Mouse (Mus musculus) limb, embryonic 11.5 days (tissue): ENCODE measurements at regions not wholly inside any gene's neighbourhood (a gene's known extent, or its start where the extent isn't known, plus 50 kb on each side); places are given as distances from the start of the nearest gene placed in this dataset.

Source experiments
- ATAC-seq: fragments of 200-750 bp; cut with Nextera tagmentation; 2 replicates; pipeline ENCODE4 v1.8.0; 2017; ENCODE audit warnings: low read depth; ENCODE audit not compliant: insufficient number of reproducible peaks, low FRiP score, low TSS enrichment
- DNase-seq: peaks from one replicate; pipeline ENCODE4 v3.0.0-alpha.2; 2015; ENCODE audit warnings: low spot score
- H3K27ac ChIP-seq: fragments of 300-500 bp; sonication (generic); replicated peaks from 2 replicates; pipeline ENCODE4 v1.5.1; 2014; ENCODE audit warnings: low read depth, mild to moderate bottlenecking, low read length
- H3K27me3 ChIP-seq: fragments of 300-500 bp; sonication (generic); 2 replicates; pipeline ENCODE4 v1.6.1; 2014; ENCODE audit warnings: mild to moderate bottlenecking, low read length, mixed read lengths; ENCODE audit not compliant: control insufficient read depth, insufficient read depth
- H3K36me3 ChIP-seq: fragments of 300-500 bp; sonication (generic); 2 replicates; pipeline ENCODE4 v1.6.1; 2014; ENCODE audit warnings: mild to moderate bottlenecking, low read length, moderate library complexity, mixed read lengths; ENCODE audit not compliant: control insufficient read depth, insufficient read depth
- H3K4me1 ChIP-seq: fragments of 300-500 bp; sonication (generic); 2 replicates; pipeline ENCODE4 v1.6.1; 2014; ENCODE audit warnings: low read length, mixed read lengths; ENCODE audit not compliant: control insufficient read depth, insufficient read depth
- H3K4me2 ChIP-seq: fragments of 300-500 bp; sonication (generic); 2 replicates; pipeline ENCODE4 v1.6.1; 2014; ENCODE audit warnings: low read depth, mild to moderate bottlenecking, moderate library complexity; ENCODE audit not compliant: severe bottlenecking
- H3K4me3 ChIP-seq: fragments of 300-500 bp; sonication (generic); 2 replicates; pipeline ENCODE4 v1.5.1; 2014; ENCODE audit warnings: low read depth, low read length
- H3K9ac ChIP-seq: fragments of 300-500 bp; sonication (generic); 2 replicates; pipeline ENCODE4 v1.6.1; 2014; ENCODE audit warnings: mild to moderate bottlenecking, low read length
- H3K9me3 ChIP-seq: fragments of 300-500 bp; sonication (generic); 2 replicates; pipeline ENCODE4 v1.6.1; 2016; ENCODE audit warnings: low read length; ENCODE audit not compliant: control insufficient read depth
- WGBS: fragments of 180-500 bp; shearing (Covaris S2); extraction: QIAGEN DNeasy Blood & Tissue Kit; methylation state at CpG from one replicate; pipeline ENCODE4 v1.1.7; 2014; 5-methylcytosine and 5-hydroxymethylcytosine counted together

DNA sequence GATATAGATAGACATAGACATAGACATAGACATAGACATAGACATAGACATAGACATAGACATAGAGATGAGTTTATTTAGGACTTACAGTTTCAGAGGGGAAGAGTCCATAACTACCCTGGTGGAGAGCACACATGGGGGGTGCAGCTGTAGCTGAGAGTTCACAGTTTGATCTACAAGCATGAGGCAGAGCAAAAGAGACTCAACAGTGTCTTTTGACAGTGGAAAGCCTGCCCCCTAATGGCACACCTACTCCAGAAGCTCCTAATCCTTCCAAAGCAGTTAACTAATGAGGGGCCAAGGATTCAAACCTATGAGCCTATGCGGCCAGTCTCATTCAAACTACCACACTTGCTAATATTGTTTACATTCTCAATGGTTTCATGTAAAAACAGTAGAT lies 487.2 kb upstream of the Pkn2 start:
- no peak overlapping the region for H3K27ac ChIP-seq
- no peaks in the 10 kb centered on the region for H3K27me3 ChIP-seq
- WGBS = 93% methylated on average over 1 of the region's 1 CpGs
- no peaks in the 10 kb centered on the region for H3K4me1 ChIP-seq
- no peaks in the 10 kb centered on the region for H3K36me3 ChIP-seq
- no peak overlapping the region for H3K4me3 ChIP-seq
- H3K9me3 ChIP-seq = no peaks in the 10 kb centered on the region
- no peak overlapping the region for H3K9ac ChIP-seq
- DNase-seq (no peak), ATAC-seq (no peak)
- H3K4me2 ChIP-seq = no peak overlapping the region

DNA sequence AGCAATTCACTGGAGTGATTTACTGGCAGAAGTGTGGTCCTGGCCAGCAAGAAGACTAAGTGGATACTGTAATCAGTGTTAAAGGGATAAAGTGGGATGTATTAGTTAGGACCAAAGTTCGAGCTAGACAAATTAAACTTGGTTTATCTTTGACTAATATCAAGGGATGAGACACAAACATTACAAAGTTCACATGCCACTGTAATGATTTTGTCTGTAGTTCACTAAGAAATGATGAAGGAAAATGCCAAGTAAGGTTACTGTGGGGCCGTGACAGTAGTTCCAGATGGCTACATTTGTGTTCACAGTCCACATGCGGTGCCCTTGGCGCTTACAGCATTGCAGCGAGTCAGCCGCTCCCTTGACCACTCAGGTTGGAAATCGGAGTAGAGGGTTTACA lies 458.2 kb upstream of the Pkn2 start:
- H3K4me1 ChIP-seq = no peaks in the 10 kb centered on the region
- ATAC-seq = no peak
- H3K27ac ChIP-seq = no peak overlapping the region
- H3K9me3 ChIP-seq = no peaks in the 10 kb centered on the region
- no peak overlapping the region for H3K9ac ChIP-seq
- H3K36me3 ChIP-seq = no peaks in the 10 kb centered on the region
- no peak overlapping the region for H3K4me3 ChIP-seq
- WGBS = 87% methylated on average over 7 of the region's 7 CpGs
- no peak overlapping the region for H3K4me2 ChIP-seq
- H3K27me3 ChIP-seq = no peaks in the 10 kb centered on the region
- no peak for DNase-seq

DNA sequence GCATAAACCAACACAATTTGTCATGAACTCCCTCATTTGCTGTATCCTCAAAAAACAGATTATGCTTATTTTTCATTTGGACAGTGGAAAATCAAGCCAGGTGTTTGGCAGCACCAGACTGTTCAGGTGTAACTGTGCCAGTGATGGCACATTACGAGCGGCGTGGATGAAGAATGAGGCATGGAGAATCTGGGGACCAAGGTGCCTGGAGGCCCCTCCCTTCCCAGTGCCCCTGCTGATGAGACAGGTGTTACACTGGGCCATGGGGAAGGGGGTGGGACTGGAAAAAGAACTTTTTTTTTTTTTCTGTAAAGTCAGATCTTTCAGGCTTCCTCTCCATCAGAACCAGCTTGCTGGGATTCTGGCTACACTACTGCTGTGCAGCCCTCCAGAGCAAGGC lies 451.5 kb upstream of the Pkn2 start:
- Histone ChIP-seq H3K27me3 (no peaks in the 10 kb centered on the region), H3K4me3 (no peak overlapping the region), H3K36me3 (no peaks in the 10 kb centered on the region), H3K9ac (no peak overlapping the region), H3K9me3 (no peaks in the 10 kb centered on the region), H3K4me2 (no peak overlapping the region), H3K4me1 (no peaks in the 10 kb centered on the region), H3K27ac (no peak overlapping the region)
- DNase-seq (no peak), ATAC-seq (no peak)
- 90% methylated on average over 3 of the region's 3 CpGs for WGBS

DNA sequence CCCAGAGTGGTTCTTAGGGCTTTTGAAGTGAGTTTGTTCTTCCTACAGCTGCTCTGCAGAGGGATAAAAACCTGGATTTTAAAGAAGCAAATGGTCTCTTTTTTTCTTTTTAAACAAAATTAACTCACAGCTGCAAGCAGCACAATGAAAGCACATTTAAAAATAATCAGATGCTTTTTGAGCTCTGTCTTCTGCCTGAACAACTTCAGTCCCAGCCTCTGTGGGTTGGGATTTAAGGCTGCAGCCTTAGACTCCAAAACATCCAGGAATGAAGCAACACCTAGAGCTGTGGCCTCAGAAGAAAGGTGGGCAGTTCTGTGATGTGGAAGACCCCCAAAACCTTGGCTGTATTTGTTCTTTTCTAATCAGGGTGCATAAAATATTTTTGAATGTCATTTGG lies 446.7 kb upstream of the Pkn2 start:
- no peak overlapping the region for H3K4me3 ChIP-seq
- no peak overlapping the region for H3K4me2 ChIP-seq
- no peak overlapping the region for H3K9ac ChIP-seq
- H3K36me3 ChIP-seq = no peaks in the 10 kb centered on the region
- H3K27me3 ChIP-seq = no peaks in the 10 kb centered on the region
- ATAC-seq (no peak), DNase-seq (no peak)
- H3K9me3 ChIP-seq = no peaks in the 10 kb centered on the region
- no peak overlapping the region for H3K27ac ChIP-seq
- no peaks in the 10 kb centered on the region for H3K4me1 ChIP-seq

DNA sequence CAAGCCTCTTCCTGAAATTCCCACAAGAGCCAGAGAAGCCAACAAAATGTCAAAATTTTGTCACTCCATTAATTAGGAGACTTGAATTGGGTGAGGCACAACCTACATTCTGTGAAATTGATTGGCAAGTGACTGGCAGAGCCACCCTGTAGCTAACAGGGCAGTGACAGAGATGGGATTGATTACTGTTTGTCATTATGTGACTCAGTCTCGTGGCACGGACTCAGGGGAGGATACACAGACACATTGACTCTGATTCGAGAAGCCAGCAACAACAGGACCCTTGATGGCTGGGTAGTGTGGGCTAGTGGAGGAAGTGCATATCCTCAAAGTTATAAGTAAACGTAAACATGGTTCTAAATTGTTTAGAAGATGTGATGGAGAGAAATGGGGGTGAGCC lies 445.8 kb upstream of the Pkn2 start:
- Histone ChIP-seq H3K27me3 (no peaks in the 10 kb centered on the region), H3K4me3 (no peak overlapping the region), H3K9me3 (no peaks in the 10 kb centered on the region), H3K4me2 (no peak overlapping the region), H3K27ac (no peak overlapping the region), H3K36me3 (no peaks in the 10 kb centered on the region), H3K9ac (no peak overlapping the region), H3K4me1 (no peaks in the 10 kb centered on the region)
- WGBS = 69% methylated on average over 4 of the region's 4 CpGs
- DNase-seq (no peak), ATAC-seq (no peak)

DNA sequence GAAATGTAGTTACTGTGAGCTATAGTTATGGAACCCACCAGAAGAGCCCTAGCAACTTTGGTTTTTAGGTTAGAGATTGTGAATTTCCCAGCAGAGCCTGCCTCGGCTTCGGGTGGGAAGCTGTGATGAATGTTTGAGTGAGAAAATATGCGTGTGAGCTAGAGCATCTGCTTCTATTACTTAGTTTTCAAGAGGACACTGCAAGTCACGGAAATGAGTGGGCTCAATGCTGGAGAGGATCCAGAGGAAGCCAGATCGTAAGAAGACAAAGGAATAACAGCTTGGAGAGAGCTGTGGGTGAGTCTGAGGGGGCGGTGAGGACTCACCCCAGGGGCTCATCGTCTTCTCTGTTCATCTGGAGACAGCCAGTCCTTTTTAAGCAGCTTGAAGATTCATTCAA lies 434.7 kb upstream of the Pkn2 start:
- Histone ChIP-seq H3K27ac (no peak overlapping the region), H3K27me3 (no peaks in the 10 kb centered on the region), H3K36me3 (no peaks in the 10 kb centered on the region), H3K9me3 (no peaks in the 10 kb centered on the region), H3K9ac (no peak overlapping the region), H3K4me1 (no peaks in the 10 kb centered on the region), H3K4me3 (no peak overlapping the region), H3K4me2 (no peak overlapping the region)
- ATAC-seq (no peak), DNase-seq (no peak)
- 83% methylated on average over 7 of the region's 7 CpGs for WGBS

DNA sequence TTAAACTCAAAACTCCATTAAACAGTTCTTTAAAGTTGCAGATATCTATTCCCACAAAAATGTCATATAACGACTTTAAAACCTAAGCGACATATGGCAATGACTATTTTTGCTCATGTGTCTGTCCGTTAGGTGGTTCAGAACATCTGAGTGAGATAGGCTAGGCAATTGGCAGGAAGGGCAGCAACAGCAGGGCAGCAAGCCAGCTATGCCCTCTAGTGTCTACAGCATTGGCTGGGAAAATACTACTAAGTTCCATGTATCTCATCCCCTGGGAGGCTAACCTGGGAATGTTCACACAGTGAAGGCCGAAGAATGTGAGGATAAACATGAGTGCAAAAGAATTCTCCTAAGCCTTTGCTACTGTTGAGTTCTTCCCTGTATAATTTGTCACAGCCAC lies 410.0 kb upstream of the Pkn2 start:
- WGBS = 89% methylated on average over 4 of the region's 4 CpGs

DNA sequence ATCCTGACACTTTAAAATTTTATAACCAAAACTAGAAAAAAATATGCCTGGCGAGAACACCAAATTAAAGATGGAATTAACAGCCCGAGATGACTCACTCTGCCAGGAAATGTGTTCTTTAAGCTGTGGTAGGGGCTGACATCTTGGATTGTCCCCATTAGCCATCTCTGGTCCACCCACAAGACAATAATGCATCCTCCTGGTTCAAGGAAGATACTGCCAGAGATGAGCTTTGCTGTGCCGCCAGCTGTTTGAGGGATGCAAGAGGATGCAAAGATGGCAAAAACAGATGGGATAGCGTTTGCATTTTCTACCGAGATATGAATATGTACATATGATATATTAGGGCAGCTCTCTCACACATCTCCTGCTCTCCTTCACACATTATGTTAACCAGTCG lies 382.3 kb upstream of the Pkn2 start:
- H3K36me3 ChIP-seq = no peaks in the 10 kb centered on the region
- no peak for DNase-seq
- no peaks in the 10 kb centered on the region for H3K9me3 ChIP-seq
- no peak overlapping the region for H3K4me3 ChIP-seq
- no peak overlapping the region for H3K4me2 ChIP-seq
- H3K27ac ChIP-seq = no peak overlapping the region
- ATAC-seq = no peak
- no peaks in the 10 kb centered on the region for H3K27me3 ChIP-seq
- H3K9ac ChIP-seq = no peak overlapping the region
- WGBS = 89% methylated on average over 6 of the region's 6 CpGs
- H3K4me1 ChIP-seq = no peaks in the 10 kb centered on the region

More for the DNA sequence above, 410.0 kb upstream of the Pkn2 start:
- no peak overlapping the region for H3K27ac ChIP-seq
- no peaks in the 10 kb centered on the region for H3K27me3 ChIP-seq
- H3K36me3 ChIP-seq = no peaks in the 10 kb centered on the region
- H3K9me3 ChIP-seq = no peaks in the 10 kb centered on the region
- no peak for ATAC-seq
- no peak overlapping the region for H3K9ac ChIP-seq
- no peak overlapping the region for H3K4me2 ChIP-seq
- H3K4me1 ChIP-seq = no peaks in the 10 kb centered on the region
- no peak for DNase-seq
- H3K4me3 ChIP-seq = no peak overlapping the region

DNA sequence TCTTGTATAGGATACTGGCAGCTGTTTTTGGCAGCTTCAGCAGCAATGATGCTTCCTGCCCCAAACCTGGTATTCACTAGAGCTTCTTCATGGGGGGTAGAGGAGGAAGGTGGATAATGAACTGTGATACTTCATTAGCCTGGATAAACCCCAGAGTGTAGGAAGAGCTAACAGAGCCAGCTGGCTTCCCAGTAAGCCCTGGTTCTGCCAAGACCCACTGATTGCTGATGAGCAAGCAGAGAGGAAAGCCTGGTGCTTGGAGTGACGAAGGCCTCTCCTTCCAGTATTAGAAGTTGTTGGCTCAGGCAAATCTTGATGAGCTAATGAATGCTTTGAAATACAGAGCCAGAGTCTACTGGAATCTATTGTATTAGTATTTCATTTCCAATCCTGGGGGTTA lies 370.8 kb upstream of the Pkn2 start:
- H3K9ac ChIP-seq = no peak overlapping the region
- no peaks in the 10 kb centered on the region for H3K27me3 ChIP-seq
- H3K27ac ChIP-seq = no peak overlapping the region
- ATAC-seq (no peak), DNase-seq (no peak)
- H3K9me3 ChIP-seq = no peaks in the 10 kb centered on the region
- H3K4me1 ChIP-seq = no peaks in the 10 kb centered on the region
- no peaks in the 10 kb centered on the region for H3K36me3 ChIP-seq
- no peak overlapping the region for H3K4me3 ChIP-seq
- 81% methylated on average over 1 of the region's 1 CpGs for WGBS
- no peak overlapping the region for H3K4me2 ChIP-seq
